Mouse (Mus musculus) heart, adult 2 months (tissue): ENCODE measurements at regions not wholly inside any gene's neighbourhood (a gene's known extent, or its start where the extent isn't known, plus 50 kb on each side); places are given as distances from the start of the nearest gene placed in this dataset.

Experiments
- DNase-seq, 2 experiments: peaks; one replicate each; pipeline ENCODE4 v3.0.0; 2021
- H3K27ac ChIP-seq: fragments of 200-600 bp; 2 replicates; pipeline ENCODE4 v1.8.1; 2022
- H3K27me3 ChIP-seq: fragments of 200-500 bp; 2 replicates; pipeline ENCODE4 v1.6.1; 2012; ENCODE audit warnings: mild to moderate bottlenecking, low read length, inconsistent platforms, mixed read lengths; ENCODE audit not compliant: control insufficient read depth, insufficient read depth
- H3K36me3 ChIP-seq: fragments of 200-500 bp; 2 replicates; pipeline ENCODE4 v1.6.1; 2012; ENCODE audit warnings: low read length, inconsistent platforms; ENCODE audit not compliant: control insufficient read depth, insufficient read depth
- H3K4me1 ChIP-seq: fragments of 200-500 bp; 2 replicates; pipeline ENCODE4 v1.6.1; 2011; ENCODE audit warnings: low read length; ENCODE audit not compliant: control insufficient read depth, insufficient read depth
- H3K4me3 ChIP-seq: fragments of 200-600 bp; 2 replicates; pipeline ENCODE4 v1.8.1; 2022
- H3K79me2 ChIP-seq: fragments of 200-500 bp; replicated peaks from 2 replicates; pipeline ENCODE4 v1.6.1; 2012; ENCODE audit warnings: mild to moderate bottlenecking, inconsistent platforms, low read length, moderate library complexity, mixed read lengths; ENCODE audit not compliant: control insufficient read depth, insufficient read depth
- H3K9ac ChIP-seq: fragments of 200-500 bp; 2 replicates; pipeline ENCODE4 v1.6.1; 2012; ENCODE audit warnings: low read depth, mild to moderate bottlenecking, control low read depth, inconsistent platforms, low read length, mixed read lengths
- CTCF ChIP-seq: fragments of 200-600 bp; IDR thresholded peaks from 2 replicates; pipeline ENCODE4 v1.8.1; 2022; ENCODE audit warnings: antibody characterized with exemption, mild to moderate bottlenecking, moderate library complexity
- EP300 ChIP-seq: fragments of 200-500 bp; IDR thresholded peaks from 2 replicates; pipeline ENCODE4 v1.6.1; 2011; ENCODE audit warnings: low read depth, low read length, control low read depth; ENCODE audit not compliant: insufficient read depth
- POLR2A ChIP-seq: fragments of 200-500 bp; IDR thresholded peaks from 2 replicates; pipeline ENCODE4 v1.6.1; 2011; ENCODE audit warnings: mild to moderate bottlenecking, low read depth, low read length, control low read depth; ENCODE audit not compliant: insufficient read depth
- WGBS: fragments of 180-500 bp; shearing (Covaris S2); methylation state at CpG from one replicate; pipeline ENCODE4 v1.1.7; 2018; 5-methylcytosine and 5-hydroxymethylcytosine counted together
- intact Hi-C: fragments of 180-260 bp; cut with DNase I; formaldehyde crosslinking; loops from one replicate; pipeline ENCODE4 v1.15.1; 2025

- H3K36me3 ChIP-seq: no peaks in the 10 kb centered on the region
- no peak for TF ChIP-seq POLR2A
- no peak for TF ChIP-seq EP300
- no peak for TF ChIP-seq CTCF
- intact Hi-C loops: loop anchor here (2.0 kb wide), 1 partner anchor 185 kb away; no protein-coding TSS in a partner anchor
- no peak overlapping the region for H3K4me3 ChIP-seq
- H3K27ac ChIP-seq: no peak overlapping the region
- 79% methylated on average over 7 of the region's 7 CpGs for WGBS
- no peaks in the 10 kb centered on the region for H3K27me3 ChIP-seq
- no peaks in the 10 kb centered on the region for H3K79me2 ChIP-seq
- H3K4me1 ChIP-seq: peaks cover 6% of the 10 kb centered on the region
- no peak for DNase-seq
- no peak overlapping the region for H3K9ac ChIP-seq
Observed at GRCm38 (mm10) chr17:9947609-9948008, 278.1 kb upstream of the Pabpc6 start.

- WGBS: 85% methylated on average over 8 of the region's 8 CpGs
- no peak for DNase-seq
- Histone ChIP-seq H3K4me3 (no peak overlapping the region), H3K27me3 (no peaks in the 10 kb centered on the region), H3K36me3 (no peaks in the 10 kb centered on the region), H3K27ac (no peak overlapping the region), H3K4me1 (peaks cover 4% of the 10 kb centered on the region), H3K79me2 (no peaks in the 10 kb centered on the region), H3K9ac (no peak overlapping the region)
- peak; percentile 43 for TF ChIP-seq CTCF
- TF ChIP-seq POLR2A: no peak
- intact Hi-C loops: no loop called here
Observed at GRCm38 (mm10) chr17:9944513-9944912, 275.0 kb upstream of the Pabpc6 start.

GRCm38 (mm10) chr17:9942171-9942570, 272.7 kb upstream of the Pabpc6 start:
- Histone ChIP-seq H3K4me3 (no peak overlapping the region), H3K9ac (no peak overlapping the region), H3K27ac (no peak overlapping the region), H3K27me3 (no peaks in the 10 kb centered on the region), H3K4me1 (no peaks in the 10 kb centered on the region), H3K79me2 (no peaks in the 10 kb centered on the region), H3K36me3 (no peaks in the 10 kb centered on the region)
- TF ChIP-seq CTCF (no peak), POLR2A (no peak), EP300 (no peak)
- 70% methylated on average over 4 of the region's 4 CpGs for WGBS
- intact Hi-C loops: no loop called here
- DNase-seq: no peak

DNA sequence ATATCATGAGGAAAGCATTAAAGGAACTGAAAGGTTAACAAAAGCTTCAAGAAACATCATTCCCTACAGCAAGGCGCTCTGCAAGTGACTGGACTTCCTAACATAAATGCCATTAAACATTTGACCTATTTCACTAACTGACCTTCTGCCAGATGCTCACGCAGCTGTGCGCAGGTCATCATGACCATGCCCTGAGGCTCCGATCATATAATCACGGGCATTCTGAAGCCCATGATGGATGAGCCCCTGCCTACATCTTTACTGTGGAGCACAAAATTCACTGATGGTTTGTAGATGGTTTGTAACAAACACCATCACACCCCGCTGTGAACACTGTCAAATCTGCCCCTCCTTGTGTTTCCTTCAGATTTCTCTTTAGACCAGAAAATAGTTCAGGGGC, 270.1 kb upstream of the Pabpc6 start:
- Histone ChIP-seq H3K27me3 (no peaks in the 10 kb centered on the region), H3K4me1 (no peaks in the 10 kb centered on the region), H3K36me3 (no peaks in the 10 kb centered on the region), H3K79me2 (no peaks in the 10 kb centered on the region), H3K9ac (no peak overlapping the region), H3K27ac (no peak overlapping the region), H3K4me3 (no peak overlapping the region)
- intact Hi-C loops: no loop called here
- no peak for DNase-seq
- TF ChIP-seq POLR2A: no peak
- TF ChIP-seq EP300: no peak
- no peak for TF ChIP-seq CTCF
- WGBS: 91% methylated on average over 6 of the region's 6 CpGs

- Histone ChIP-seq H3K79me2 (no peaks in the 10 kb centered on the region), H3K27me3 (no peaks in the 10 kb centered on the region), H3K4me1 (no peaks in the 10 kb centered on the region), H3K4me3 (no peak overlapping the region), H3K27ac (no peak overlapping the region), H3K9ac (no peak overlapping the region), H3K36me3 (no peaks in the 10 kb centered on the region)
- WGBS: 88% methylated on average over 10 of the region's 10 CpGs
- no peak for DNase-seq
- TF ChIP-seq CTCF (no peak), EP300 (no peak), POLR2A (no peak)
- intact Hi-C loops: no loop called here
Observed at GRCm38 (mm10) chr17:9938426-9938825, 268.9 kb upstream of the Pabpc6 start.

DNA sequence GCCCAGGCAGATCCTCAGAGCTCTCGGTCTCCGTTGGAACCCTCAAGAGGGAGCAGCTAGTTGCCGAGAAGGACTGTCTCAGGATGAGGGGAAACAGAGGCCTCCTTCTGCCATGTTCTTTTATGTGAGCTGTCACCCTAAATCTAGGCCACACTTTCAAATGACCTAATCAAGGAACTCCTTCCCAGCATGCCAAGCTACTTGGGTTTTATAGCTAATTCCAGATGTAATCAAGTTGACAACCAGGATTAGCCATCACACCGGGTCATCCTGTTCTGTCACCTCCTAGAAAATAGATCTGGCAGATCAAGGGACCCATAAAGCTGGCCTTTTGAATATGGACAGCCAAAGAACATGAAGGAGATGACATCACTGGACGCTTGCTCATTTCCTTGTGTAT, 267.7 kb upstream of the Pabpc6 start:
- intact Hi-C loops: no loop called here
- H3K9ac ChIP-seq: no peak overlapping the region
- no peak for TF ChIP-seq CTCF
- no peak for TF ChIP-seq EP300
- TF ChIP-seq POLR2A: no peak

DNA sequence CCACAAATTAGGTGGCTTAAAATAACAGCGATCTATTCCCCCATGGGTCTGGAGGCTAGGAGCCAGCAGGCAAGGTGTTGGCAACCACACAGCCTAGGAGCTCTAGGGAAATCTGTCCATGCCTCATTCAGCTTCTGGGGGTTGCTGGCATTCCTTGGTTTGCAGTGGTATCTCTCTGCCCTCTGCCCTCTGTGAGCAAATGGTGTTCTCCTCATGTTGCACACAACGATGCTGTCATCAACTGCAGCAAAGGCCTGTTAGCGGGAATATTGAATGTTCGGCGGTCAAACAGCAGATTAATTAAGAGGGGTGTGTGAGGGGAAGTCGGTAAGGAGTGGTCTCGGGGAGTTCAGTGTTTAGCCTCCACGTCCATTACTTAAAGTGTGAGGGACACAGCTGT, 262.7 kb upstream of the Pabpc6 start:
- intact Hi-C loops: no loop called here
- H3K27me3 ChIP-seq: no peaks in the 10 kb centered on the region
- no peak overlapping the region for H3K4me3 ChIP-seq
- H3K79me2 ChIP-seq: no peaks in the 10 kb centered on the region
- no peaks in the 10 kb centered on the region for H3K4me1 ChIP-seq
- no peak for DNase-seq
- WGBS: 71% methylated on average over 8 of the region's 8 CpGs
- no peak overlapping the region for H3K9ac ChIP-seq
- H3K36me3 ChIP-seq: no peaks in the 10 kb centered on the region
- no peak for TF ChIP-seq EP300
- no peak for TF ChIP-seq POLR2A
- no peak for TF ChIP-seq CTCF
- H3K27ac ChIP-seq: no peak overlapping the region

More for the DNA sequence above, 267.7 kb upstream of the Pabpc6 start:
- no peaks in the 10 kb centered on the region for H3K4me1 ChIP-seq
- no peak overlapping the region for H3K27ac ChIP-seq
- no peak overlapping the region for H3K4me3 ChIP-seq
- no peaks in the 10 kb centered on the region for H3K79me2 ChIP-seq
- no peak for DNase-seq
- 86% methylated on average over 5 of the region's 5 CpGs for WGBS
- no peaks in the 10 kb centered on the region for H3K27me3 ChIP-seq
- no peaks in the 10 kb centered on the region for H3K36me3 ChIP-seq
